Mouse (Mus musculus) E14TG2a.4 (cell line): ENCODE measurements at regions not wholly inside any gene's neighbourhood (a gene's known extent, or its start where the extent isn't known, plus 50 kb on each side); places are given as distances from the start of the nearest gene placed in this dataset.

Experiments used
- CTCF ChIP-seq: conservative IDR thresholded peaks from 2 replicates; pipeline ENCODE4 v1.5.1; 2014; ENCODE audit warnings: low read length
- NANOG ChIP-seq: IDR thresholded peaks from 2 replicates; pipeline ENCODE4 v1.6.1; 2014; ENCODE audit warnings: borderline replicate concordance, low read length, mixed read lengths
- POU5F1 ChIP-seq: IDR thresholded peaks from 2 replicates; pipeline ENCODE4 v1.6.1; 2014; ENCODE audit warnings: low read length, borderline replicate concordance

DNA sequence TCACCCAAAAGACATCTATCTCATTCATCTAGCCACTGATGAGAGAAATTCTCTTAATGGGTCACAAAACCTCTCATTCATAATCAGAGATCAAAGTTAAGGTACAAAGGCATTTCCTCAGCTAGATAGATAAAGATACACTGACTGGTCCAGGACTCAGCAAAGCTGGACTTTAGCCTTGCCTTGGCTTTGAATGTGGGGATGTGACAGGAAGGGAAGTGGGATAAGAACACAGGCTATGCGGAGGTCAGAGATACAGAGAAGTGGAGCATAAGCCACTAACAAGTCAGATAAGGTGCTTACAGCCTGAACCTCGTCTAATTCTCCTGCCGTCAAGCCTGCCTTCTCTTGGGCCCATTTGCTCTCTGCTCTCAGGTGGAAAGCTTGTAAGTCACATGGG lies 50.0 kb upstream of the Tsc22d2 start:
- TF ChIP-seq CTCF = no peak
- no peak for TF ChIP-seq POU5F1
- no peak for TF ChIP-seq NANOG
